ENCODE assay signal across 9 mouse cellular contexts in genomic region chr5:66070350-66070749, GRCm38 (mm10).
A peak's percentile ranks its signal among the peaks of the same experiment; 100 is the strongest.
DNase-seq lines count a peak whose midpoint lies in the region; ATAC-seq and TF ChIP-seq lines count a peak whose summit lies in the region.
"Had no signal": no experiment of that assay in that cellular context is flagged by ENCODE, and none has a peak within 500 bp of the region (broad histone marks: within the 10 kb centered on the region; RNA-seq: fewer than 3 reads in every experiment).

No protein-coding gene starts in this region.

- no peak for TF ChIP-seq EP300 in heart, postnatal 0 days (IDR thresholded peaks at IDR 0.05; ENCODE audit: low read depth)
- TF ChIP-seq EP300 in stomach, postnatal 0 days (optimal IDR thresholded peaks at IDR 0.05), result no peak

- no peak for DNase-seq in heart, postnatal 0 days (ENCODE audit: low spot score)
- DNase-seq in heart, postnatal 25 days (ENCODE audit: low spot score), result no peak
- no peak for DNase-seq in midbrain, postnatal 0 days (ENCODE audit: low spot score)
- DNase-seq in midbrain, embryonic 10.5 days (ENCODE audit: low spot score), result no peak
- DNase-seq in limb, embryonic 10.5 days (ENCODE audit: low spot score), result no peak
- DNase-seq in stomach, postnatal 0 days (ENCODE audit: low spot score), result no peak
- no peak for DNase-seq in thymus, postnatal 0 days (ENCODE audit: low spot score)
- DNase-seq in cerebellum, postnatal 10 days, result no peak
- DNase-seq: cerebellum, adult 2 months had no signal

- TF ChIP-seq CTCF in heart, postnatal 0 days (IDR thresholded peaks at IDR 0.05; ENCODE audit: low read depth), result no peak
- no peak for TF ChIP-seq CTCF in midbrain, postnatal 0 days (IDR thresholded peaks at IDR 0.05)
- TF ChIP-seq CTCF in stomach, postnatal 0 days (IDR thresholded peaks at IDR 0.05; ENCODE audit: low read depth), result no peak

- no peak overlapping the region for H3K27ac ChIP-seq in heart, postnatal 0 days (ENCODE audit: low read depth)
- no peak overlapping the region for H3K27ac ChIP-seq in midbrain, postnatal 0 days (ENCODE audit: low read depth, low read length)
- H3K27ac ChIP-seq in midbrain, embryonic 10.5 days (replicated peaks), result no peak overlapping the region
- no peak overlapping the region for H3K27ac ChIP-seq in limb, embryonic 10.5 days
- H3K27ac ChIP-seq in stomach, postnatal 0 days (replicated peaks), result peak overlapping the region; percentile 45; the same call in 1 of the 2 replicates

- H3K9me3 ChIP-seq in heart, postnatal 0 days (replicated peaks; ENCODE audit: control insufficient read depth, low read length), result no peaks in the 10 kb centered on the region
- H3K9me3 ChIP-seq in midbrain, postnatal 0 days (ENCODE audit: low read length), result no peaks in the 10 kb centered on the region
- H3K9me3 ChIP-seq in midbrain, embryonic 10.5 days (replicated peaks), result no peaks in the 10 kb centered on the region
- no peaks in the 10 kb centered on the region for H3K9me3 ChIP-seq in limb, embryonic 10.5 days (replicated peaks)
- no peaks in the 10 kb centered on the region for H3K9me3 ChIP-seq in stomach, postnatal 0 days (ENCODE audit: control insufficient read depth, low read length)

- H3K27me3 ChIP-seq in heart, postnatal 0 days (ENCODE audit: control insufficient read depth, insufficient read depth, low read length), result no peaks in the 10 kb centered on the region
- H3K27me3 ChIP-seq in midbrain, postnatal 0 days (ENCODE audit: insufficient read depth, low read length), result no peaks in the 10 kb centered on the region
- H3K27me3 ChIP-seq in midbrain, embryonic 10.5 days (ENCODE audit: low read depth, poor library complexity, severe bottlenecking), result peaks cover 20% of the 10 kb centered on the region; the same call in 1 of the 2 replicates
- no peaks in the 10 kb centered on the region; the same call in 1 of the 2 replicates for H3K27me3 ChIP-seq in limb, embryonic 10.5 days (ENCODE audit: low read depth, poor library complexity, severe bottlenecking)
- H3K27me3 ChIP-seq in stomach, postnatal 0 days (ENCODE audit: control insufficient read depth, insufficient read depth, low read length), result no peaks in the 10 kb centered on the region

- H3K4me2 ChIP-seq in heart, postnatal 0 days (ENCODE audit: low read depth, low read length), result peak overlapping the region; percentile 65; the same call in 1 of the 2 replicates
- H3K4me2 ChIP-seq in midbrain, postnatal 0 days (ENCODE audit: low read depth, low read length, poor library complexity, severe bottlenecking), result peak overlapping the region; percentile 66
- H3K4me2 ChIP-seq in stomach, postnatal 0 days (replicated peaks; ENCODE audit: low read depth), result peak overlapping the region; percentile 70; the same call in 1 of the 2 replicates

- no peak for ATAC-seq in heart, postnatal 0 days (ENCODE audit: insufficient read depth, low read depth)
- no peak for ATAC-seq in midbrain, postnatal 0 days (ENCODE audit: low FRiP score)
- no peak for ATAC-seq in stomach, postnatal 0 days (ENCODE audit: low FRiP score, low TSS enrichment)

- H3K9ac ChIP-seq in heart, postnatal 0 days (replicated peaks; ENCODE audit: low read depth, low read length), result no peak overlapping the region
- no peak overlapping the region for H3K9ac ChIP-seq in midbrain, postnatal 0 days (replicated peaks; ENCODE audit: low read length, poor library complexity, severe bottlenecking)
- no peak overlapping the region for H3K9ac ChIP-seq in stomach, postnatal 0 days (ENCODE audit: low read length)

- intact Hi-C loops in heart, postnatal 25 days (cut with DNase I), result no loop called here

- H3K4me3 ChIP-seq in heart, postnatal 0 days (ENCODE audit: low read depth, low read length), result no peak overlapping the region
- H3K4me3 ChIP-seq in midbrain, postnatal 0 days (ENCODE audit: low read depth, low read length), result no peak overlapping the region
- H3K4me3 ChIP-seq in midbrain, embryonic 10.5 days, result no peak overlapping the region
- H3K4me3 ChIP-seq in limb, embryonic 10.5 days, result 0 out of 2 replicates have a peak overlapping the region, but pooled peaks have one; percentile 53
- H3K4me3 ChIP-seq in stomach, postnatal 0 days (ENCODE audit: low read depth, low read length), result no peak overlapping the region

- WGBS in heart, postnatal 0 days, result 63% methylated on average over 2 of the region's 2 CpGs
- 59% methylated on average over 2 of the region's 2 CpGs for WGBS in midbrain, postnatal 0 days
- WGBS in midbrain, embryonic 10.5 days, result 57% methylated on average over 2 of the region's 2 CpGs
- 58% methylated on average over 2 of the region's 2 CpGs for WGBS in limb, embryonic 10.5 days
- 55% methylated on average over 2 of the region's 2 CpGs for WGBS in stomach, postnatal 0 days

- peaks cover 7% of the 10 kb centered on the region for H3K4me1 ChIP-seq in heart, postnatal 0 days (ENCODE audit: control insufficient read depth, insufficient read depth)
- H3K4me1 ChIP-seq in midbrain, postnatal 0 days (ENCODE audit: insufficient read depth, low read length), result no peaks in the 10 kb centered on the region
- H3K4me1 ChIP-seq in midbrain, embryonic 10.5 days, result peaks cover 19% of the 10 kb centered on the region
- H3K4me1 ChIP-seq in limb, embryonic 10.5 days, result peaks cover 20% of the 10 kb centered on the region
- H3K4me1 ChIP-seq in stomach, postnatal 0 days (replicated peaks; ENCODE audit: control insufficient read depth, insufficient read depth), result no peaks in the 10 kb centered on the region

- no peaks in the 10 kb centered on the region for H3K36me3 ChIP-seq in heart, postnatal 0 days (replicated peaks; ENCODE audit: control insufficient read depth, insufficient read depth, low read length)
- no peaks in the 10 kb centered on the region for H3K36me3 ChIP-seq in midbrain, postnatal 0 days (ENCODE audit: insufficient read depth, low read length)
- no peaks in the 10 kb centered on the region for H3K36me3 ChIP-seq in midbrain, embryonic 10.5 days
- no peaks in the 10 kb centered on the region for H3K36me3 ChIP-seq in limb, embryonic 10.5 days
- H3K36me3 ChIP-seq in stomach, postnatal 0 days (ENCODE audit: control insufficient read depth, insufficient read depth, low read length), result no peaks in the 10 kb centered on the region
